Mouse (Mus musculus) heart, embryonic 11.5 days (tissue): ENCODE results near the gene Fam78b. TPM values are rescaled to one million over a fixed set of nuclear protein-coding genes. Genes with fewer than 3 reads are reported as not detected.

Experiments
- ATAC-seq: fragments of 200-750 bp; cut with Nextera tagmentation; replicated peaks from 2 replicates; pipeline ENCODE4 v1.8.0; 2017; ENCODE audit warnings: moderate library complexity; ENCODE audit not compliant: insufficient number of reproducible peaks, low FRiP score, low TSS enrichment
- H3K27ac ChIP-seq: fragments of 300-500 bp; sonication (generic); 2 replicates; pipeline ENCODE4 v1.5.1; 2014; ENCODE audit warnings: mild to moderate bottlenecking, low read depth, low read length
- H3K27me3 ChIP-seq: fragments of 300-500 bp; sonication (generic); 2 replicates; pipeline ENCODE4 v1.6.1; 2014; ENCODE audit warnings: mild to moderate bottlenecking, low read length, mixed read lengths; ENCODE audit not compliant: control insufficient read depth, insufficient read depth
- H3K36me3 ChIP-seq: fragments of 300-500 bp; sonication (generic); 2 replicates; pipeline ENCODE4 v1.6.1; 2014; ENCODE audit warnings: mild to moderate bottlenecking, low read length, moderate library complexity, mixed read lengths; ENCODE audit not compliant: control insufficient read depth, insufficient read depth
- H3K4me1 ChIP-seq: fragments of 300-500 bp; sonication (generic); 2 replicates; pipeline ENCODE4 v1.6.1; 2014; ENCODE audit warnings: low read length; ENCODE audit not compliant: control insufficient read depth, insufficient read depth
- H3K4me2 ChIP-seq: fragments of 300-500 bp; sonication (generic); 2 replicates; pipeline ENCODE4 v1.6.1; 2014; ENCODE audit warnings: mild to moderate bottlenecking, moderate library complexity
- H3K4me3 ChIP-seq: fragments of 300-500 bp; sonication (generic); 2 replicates; pipeline ENCODE4 v1.5.1; 2014; ENCODE audit warnings: low read depth, low read length
- H3K9ac ChIP-seq: fragments of 300-500 bp; sonication (generic); 2 replicates; pipeline ENCODE4 v1.6.1; 2014; ENCODE audit warnings: mild to moderate bottlenecking, low read depth, low read length, moderate library complexity
- H3K9me3 ChIP-seq: fragments of 300-500 bp; sonication (generic); replicated peaks from 2 replicates; pipeline ENCODE4 v1.6.1; 2016; ENCODE audit warnings: low read length; ENCODE audit not compliant: control insufficient read depth
- WGBS: fragments of 180-500 bp; shearing (Covaris S2); extraction: QIAGEN DNeasy Blood & Tissue Kit; methylation state at CpG from one replicate; pipeline ENCODE4 v1.1.7; 2014; ENCODE audit not compliant: insufficient replicate concordance; 5-methylcytosine and 5-hydroxymethylcytosine counted together
- polyA plus RNA-seq: library from polyadenylated mRNA; unstranded; fragments of >200 nt; fragmentation: Nextera tagmentation; extraction: Ambion mirVana; gene quantifications from 2 replicates; pipeline ENCODE4 v1.2.1, GENCODE M21; 2014

Gene Fam78b
- polyA plus RNA-seq, 1 experiment from 2014 or later = 0.60 TPM

DNA sequence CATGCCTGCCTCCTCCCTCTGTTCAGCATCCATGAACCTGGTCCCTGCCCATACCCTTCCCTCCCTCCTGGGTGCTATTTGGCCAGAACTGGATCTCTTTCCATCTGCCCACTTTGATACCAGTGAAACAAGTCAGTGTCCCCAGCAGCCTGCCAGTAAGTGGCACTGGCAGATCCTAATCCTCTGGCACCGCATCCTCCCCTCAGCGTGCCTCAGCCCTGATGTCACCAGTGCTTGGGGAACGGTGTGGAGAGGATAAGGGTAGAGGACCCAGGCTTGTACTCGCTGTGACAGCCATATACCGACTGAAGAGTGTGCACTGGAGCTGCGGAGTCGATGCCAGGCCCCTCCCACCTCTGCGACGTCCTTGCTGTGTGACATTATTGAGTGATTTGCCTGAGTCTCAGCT is 65.7 kb downstream of the Fam78b start:
- ATAC-seq = no peak
- Histone ChIP-seq H3K27me3 (no peaks in the 10 kb centered on the region), H3K4me2 (no peak overlapping the region), H3K36me3 (no peaks in the 10 kb centered on the region), H3K9me3 (no peaks in the 10 kb centered on the region), H3K9ac (no peak overlapping the region), H3K27ac (no peak overlapping the region), H3K4me1 (peaks cover 3% of the 10 kb centered on the region; the same call in 1 of the 2 replicates), H3K4me3 (no peak overlapping the region)
- 70% methylated on average over 9 of the region's 9 CpGs for WGBS

DNA sequence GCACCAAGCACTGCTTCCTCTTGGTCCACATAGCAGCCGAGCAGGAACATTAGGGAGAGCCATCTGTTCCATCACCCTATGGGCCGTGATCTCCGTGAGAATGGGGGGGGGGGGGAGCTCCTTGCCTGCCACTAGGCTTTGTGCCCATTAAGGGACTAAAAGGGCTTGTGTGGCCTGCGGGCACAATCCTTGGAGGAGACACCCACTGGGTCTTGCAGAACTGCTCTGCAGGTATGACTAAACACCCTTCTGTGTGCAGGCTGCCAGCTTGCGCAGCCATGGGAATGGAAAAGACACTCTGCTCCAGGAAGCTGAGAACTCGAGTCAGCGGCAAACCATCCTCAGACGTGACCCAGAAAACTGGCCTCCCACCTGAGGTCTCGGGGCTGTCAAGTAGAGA is 68.5 kb downstream of the Fam78b start:
- WGBS = 59% methylated on average over 9 of the region's 9 CpGs
- Histone ChIP-seq H3K4me3 (no peak overlapping the region), H3K27ac (no peak overlapping the region), H3K4me1 (no peaks in the 10 kb centered on the region), H3K27me3 (no peaks in the 10 kb centered on the region), H3K36me3 (no peaks in the 10 kb centered on the region), H3K9me3 (no peaks in the 10 kb centered on the region), H3K4me2 (no peak overlapping the region), H3K9ac (no peak overlapping the region)
- no peak for ATAC-seq

DNA sequence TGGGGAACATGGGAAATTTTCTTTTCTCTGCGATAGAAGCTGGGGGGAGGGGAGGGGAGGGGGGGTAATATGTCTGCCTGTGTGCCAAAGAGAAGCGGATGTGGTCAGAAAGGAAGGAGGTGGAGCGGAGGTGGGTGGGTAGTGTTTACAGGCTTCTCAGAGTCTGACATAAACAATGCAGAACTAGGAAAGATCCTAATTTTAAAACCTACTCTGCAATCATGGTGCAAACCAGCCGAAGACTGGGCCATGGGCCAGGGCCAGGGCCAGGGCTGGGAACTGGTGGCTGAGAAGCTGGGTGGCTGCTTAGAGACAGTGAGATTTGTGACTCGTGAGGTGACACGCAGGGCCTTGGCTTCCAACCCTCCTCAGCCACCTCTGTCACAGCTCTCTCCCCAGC is 69.1 kb downstream of the Fam78b start:
- no peak for ATAC-seq
- no peaks in the 10 kb centered on the region for H3K9me3 ChIP-seq
- no peak overlapping the region for H3K27ac ChIP-seq
- no peak overlapping the region for H3K4me3 ChIP-seq
- no peaks in the 10 kb centered on the region for H3K27me3 ChIP-seq
- no peaks in the 10 kb centered on the region for H3K4me1 ChIP-seq
- H3K36me3 ChIP-seq = no peaks in the 10 kb centered on the region
- WGBS = 60% methylated on average over 6 of the region's 6 CpGs
- no peak overlapping the region for H3K4me2 ChIP-seq
- H3K9ac ChIP-seq = no peak overlapping the region

DNA sequence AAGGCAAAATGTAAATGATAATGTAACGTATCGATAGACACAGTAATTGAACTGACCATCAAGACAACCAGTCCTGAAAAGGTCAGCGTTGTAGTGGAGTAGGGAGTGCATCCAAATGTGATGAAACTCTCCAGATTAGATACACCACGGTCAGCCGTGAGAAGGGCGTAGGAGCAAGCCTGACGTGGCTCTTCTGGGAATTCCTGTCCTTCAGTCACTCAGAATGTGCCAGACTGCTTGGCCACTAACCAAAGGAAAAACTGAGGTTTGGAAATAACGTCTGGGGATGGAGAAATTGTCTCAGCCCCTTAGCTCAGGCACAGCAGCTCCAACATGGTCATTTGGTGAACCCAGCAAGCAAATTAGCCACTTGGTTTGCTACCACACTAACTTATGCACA is 74.5 kb downstream of the Fam78b start:
- Histone ChIP-seq H3K9ac (no peak overlapping the region), H3K4me2 (no peak overlapping the region), H3K27me3 (no peaks in the 10 kb centered on the region), H3K4me1 (no peaks in the 10 kb centered on the region), H3K27ac (no peak overlapping the region), H3K4me3 (no peak overlapping the region), H3K9me3 (no peaks in the 10 kb centered on the region), H3K36me3 (no peaks in the 10 kb centered on the region)
- no peak for ATAC-seq
- WGBS = 64% methylated on average over 8 of the region's 8 CpGs

DNA sequence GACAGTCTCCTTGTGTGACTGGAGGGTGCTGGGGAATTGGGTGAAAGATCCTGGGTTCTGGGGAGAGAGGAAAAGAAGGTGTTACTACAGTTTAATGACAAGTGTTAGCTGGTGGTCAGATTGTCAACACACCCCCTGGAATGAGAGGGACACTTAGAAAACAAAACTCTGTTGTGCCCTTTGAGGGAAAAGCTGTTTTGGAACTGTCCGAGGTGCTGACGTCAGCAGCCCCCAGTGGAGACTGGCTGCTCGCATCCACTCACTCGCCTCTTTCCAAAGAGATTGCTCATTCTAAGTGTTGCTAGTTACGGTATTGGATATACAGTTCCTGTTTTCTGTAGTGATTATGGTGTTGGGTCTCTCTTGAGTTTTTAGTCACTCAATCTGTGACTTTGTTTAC is 78.3 kb downstream of the Fam78b start:
- no peak overlapping the region for H3K9ac ChIP-seq
- no peaks in the 10 kb centered on the region for H3K9me3 ChIP-seq
- H3K4me3 ChIP-seq = no peak overlapping the region
- H3K4me2 ChIP-seq = no peak overlapping the region
- H3K27ac ChIP-seq = no peak overlapping the region
- no peak for ATAC-seq
- no peaks in the 10 kb centered on the region for H3K36me3 ChIP-seq
- H3K4me1 ChIP-seq = no peaks in the 10 kb centered on the region
- H3K27me3 ChIP-seq = no peaks in the 10 kb centered on the region
- WGBS = 20% methylated on average over 5 of the region's 5 CpGs

DNA sequence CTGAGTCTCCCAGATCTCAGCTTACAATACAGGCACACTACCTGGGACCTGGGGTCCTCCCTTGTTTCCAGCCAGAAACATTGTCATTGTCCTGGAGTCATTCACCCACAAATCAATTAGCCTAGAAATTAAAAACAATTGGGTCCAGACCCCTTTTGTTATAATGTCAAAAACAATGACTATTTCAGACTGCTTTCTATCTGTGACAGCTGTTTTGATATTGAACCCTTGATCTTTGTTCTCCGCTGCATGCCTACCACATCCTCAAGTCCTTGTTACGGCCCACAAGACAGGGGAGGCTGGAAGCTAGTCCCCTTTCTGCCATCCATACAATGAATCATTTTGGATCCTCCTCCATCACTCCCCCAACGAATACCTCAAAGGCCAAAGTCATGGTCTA is 80.7 kb downstream of the Fam78b start:
- ATAC-seq = no peak
- no peak overlapping the region for H3K9ac ChIP-seq
- no peaks in the 10 kb centered on the region for H3K9me3 ChIP-seq
- 70% methylated on average over 3 of the region's 3 CpGs for WGBS
- H3K4me1 ChIP-seq = no peaks in the 10 kb centered on the region
- no peaks in the 10 kb centered on the region for H3K27me3 ChIP-seq
- no peak overlapping the region for H3K4me2 ChIP-seq
- H3K4me3 ChIP-seq = no peak overlapping the region
- H3K27ac ChIP-seq = no peak overlapping the region
- H3K36me3 ChIP-seq = no peaks in the 10 kb centered on the region

DNA sequence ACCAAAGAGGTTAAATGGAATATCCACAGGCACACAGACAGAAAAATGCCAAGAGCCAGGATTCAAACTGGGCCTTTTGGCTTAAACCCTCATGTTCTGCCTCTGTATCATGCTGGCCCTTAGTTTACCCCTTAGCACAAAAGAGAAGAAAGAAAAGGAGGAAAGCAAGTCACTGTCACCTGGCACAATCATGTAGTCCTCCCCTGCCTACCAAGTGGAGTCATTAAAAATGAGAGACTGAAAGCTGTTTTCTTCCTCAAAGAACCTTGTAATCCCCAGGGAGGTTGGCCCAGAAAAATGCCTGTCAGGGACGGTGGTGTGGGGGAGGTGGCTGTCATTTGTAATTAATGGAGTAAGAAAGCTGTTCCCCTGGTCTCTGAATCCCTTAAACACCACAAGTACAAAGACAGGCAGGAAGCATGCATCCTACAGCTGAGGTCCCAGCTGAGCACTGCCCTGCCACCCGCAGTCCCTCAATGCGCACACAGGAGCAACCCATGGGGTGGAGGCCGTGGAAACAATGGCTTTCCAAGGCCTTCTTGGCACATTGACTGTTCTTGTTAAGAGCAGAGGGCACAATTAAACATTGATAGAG is 81.4 kb downstream of the Fam78b start:
- no peak for ATAC-seq

DNA sequence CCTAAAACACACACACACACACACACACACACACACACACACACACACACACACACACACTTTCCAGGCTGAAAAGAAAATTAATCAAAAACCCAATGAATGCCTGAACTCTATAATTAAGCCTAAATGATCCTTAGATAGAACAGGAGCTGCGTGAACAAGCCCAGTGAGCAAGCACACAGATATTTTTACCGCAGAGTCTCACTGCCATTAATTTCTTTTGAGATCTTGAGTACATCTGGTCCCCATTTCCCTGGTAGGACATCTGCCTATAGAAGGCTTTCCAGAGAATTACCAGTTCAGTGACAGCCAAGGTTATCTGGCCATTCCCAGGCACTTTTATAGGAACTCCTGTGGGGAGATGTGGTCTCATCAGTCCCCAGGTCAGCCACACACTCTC is 82.0 kb downstream of the Fam78b start:
- H3K4me3 ChIP-seq = no peak overlapping the region
- no peaks in the 10 kb centered on the region for H3K36me3 ChIP-seq
- H3K27ac ChIP-seq = no peak overlapping the region
- H3K4me1 ChIP-seq = no peaks in the 10 kb centered on the region
- no peaks in the 10 kb centered on the region for H3K9me3 ChIP-seq
- H3K9ac ChIP-seq = no peak overlapping the region
- ATAC-seq = no peak
- WGBS = 76% methylated on average over 2 of the region's 2 CpGs
- no peak overlapping the region for H3K4me2 ChIP-seq
- H3K27me3 ChIP-seq = no peaks in the 10 kb centered on the region

More for the DNA sequence above, 81.4 kb downstream of the Fam78b start:
- Histone ChIP-seq H3K27ac (no peak overlapping the region), H3K36me3 (no peaks in the 10 kb centered on the region), H3K9me3 (no peaks in the 10 kb centered on the region), H3K27me3 (no peaks in the 10 kb centered on the region), H3K9ac (no peak overlapping the region), H3K4me2 (no peak overlapping the region), H3K4me1 (no peaks in the 10 kb centered on the region), H3K4me3 (no peak overlapping the region)
- WGBS = 59% methylated on average over 4 of the region's 4 CpGs

DNA sequence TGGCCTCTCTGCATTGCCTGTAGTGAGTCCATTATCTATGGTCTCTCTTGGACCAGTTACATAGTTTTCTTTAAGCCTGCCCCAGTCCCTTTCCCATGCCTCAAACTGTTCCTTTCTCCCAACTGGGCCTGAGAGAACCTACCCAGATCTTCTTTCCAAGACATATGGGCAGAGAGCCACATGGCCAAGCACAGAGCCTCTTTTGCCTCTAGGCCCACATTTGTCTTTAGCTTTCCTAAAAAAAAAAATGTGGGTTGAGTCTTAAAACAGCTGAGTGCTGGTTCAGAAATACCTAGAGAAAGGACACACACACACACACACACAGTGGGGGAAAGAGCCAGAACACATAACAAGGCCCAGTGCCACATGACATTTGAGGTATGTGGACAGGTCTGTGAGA is 83.1 kb downstream of the Fam78b start:
- Histone ChIP-seq H3K4me1 (no peaks in the 10 kb centered on the region), H3K36me3 (no peaks in the 10 kb centered on the region), H3K9ac (no peak overlapping the region), H3K9me3 (no peaks in the 10 kb centered on the region), H3K4me2 (no peak overlapping the region), H3K27ac (no peak overlapping the region), H3K27me3 (no peaks in the 10 kb centered on the region), H3K4me3 (no peak overlapping the region)
- ATAC-seq = no peak
